Comparison of ENCODE assay signal across 22 mouse cellular contexts in the genomic region with DNA sequence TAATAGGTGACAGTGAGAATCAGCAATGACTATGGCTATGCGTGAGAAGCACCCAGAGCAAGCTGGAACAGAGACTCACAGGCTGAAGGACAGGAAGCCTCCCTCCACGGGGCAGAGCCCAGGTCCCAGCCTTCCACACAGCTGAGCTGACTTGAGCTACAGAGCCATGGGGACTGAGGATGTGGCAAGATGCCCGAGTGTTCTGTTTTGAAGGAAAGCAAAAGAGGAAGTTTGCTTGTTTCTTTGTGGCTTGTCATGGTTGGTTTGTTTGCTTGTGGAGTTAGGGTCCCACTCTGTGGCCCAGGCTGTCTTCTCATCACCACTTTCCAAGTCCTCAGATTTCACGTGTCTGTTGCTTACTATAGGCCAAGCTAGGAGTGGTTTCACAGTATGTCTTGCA. TPM values are rescaled to one million over a fixed set of nuclear protein-coding genes. Genes with fewer than 3 reads are reported as not detected.
DNase-seq lines count a peak whose midpoint lies in the region; ATAC-seq lines count a peak whose summit lies in the region.
"Had no signal": no experiment of that assay in that cellular context is flagged by ENCODE, and none has a peak within 500 bp of the region (broad histone marks: within the 10 kb centered on the region; RNA-seq: fewer than 3 reads in every experiment).

No protein-coding gene starts in this region.

- 78% methylated on average over 4 of the region's 4 CpGs for WGBS in hindbrain, embryonic 13.5 days
- WGBS in hindbrain, embryonic 11.5 days = 79% methylated on average over 4 of the region's 4 CpGs
- 84% methylated on average over 4 of the region's 4 CpGs for WGBS in forebrain, embryonic 14.5 days

- no peak overlapping the region for H3K4me2 ChIP-seq in hindbrain, embryonic 13.5 days
- no peak overlapping the region for H3K4me2 ChIP-seq in hindbrain, embryonic 11.5 days (replicated peaks; ENCODE audit: low read depth, low read length)
- H3K4me2 ChIP-seq in forebrain, embryonic 14.5 days (ENCODE audit: low read length) = no peak overlapping the region
- H3K4me2 ChIP-seq: embryonic facial prominence, embryonic 13.5 days; forebrain, embryonic 12.5 days; intestine, embryonic 15.5 days had no signal

- H3K4me3 ChIP-seq in hindbrain, embryonic 13.5 days = no peak overlapping the region
- H3K4me3 ChIP-seq in hindbrain, embryonic 11.5 days (ENCODE audit: low read depth, low read length) = no peak overlapping the region
- no peak overlapping the region for H3K4me3 ChIP-seq in forebrain, embryonic 14.5 days (ENCODE audit: low read depth, low read length)
- H3K4me3 ChIP-seq: embryonic facial prominence, embryonic 13.5 days; forebrain, embryonic 12.5 days; gastrocnemius, adult 2 months; heart, embryonic 10.5 days; intestine, embryonic 15.5 days had no signal

- no peak for DNase-seq in hindbrain, embryonic 11.5 days (ENCODE audit: low spot score)
- DNase-seq in A20 (ENCODE audit: low read depth, low spot score) = peak; percentile 67
- peak; percentile 26 for DNase-seq in MN1 (ENCODE audit: low spot score)
- no peak for DNase-seq in thymus, postnatal 14 days
- no peak for DNase-seq in forebrain, embryonic 14.5 days (ENCODE audit: low spot score)
- DNase-seq: adrenal gland, adult 8-10 months; adrenal gland, postnatal 36 days; cerebellum, adult 2 months; cerebellum, postnatal 25 days; forebrain, postnatal 0 days; gastrocnemius, adult 2 months; gastrocnemius, postnatal 25 days; heart, adult 11 months; heart, postnatal 10 days; heart, postnatal 4 days had no signal

- 0 out of 2 replicates have a peak overlapping the region, but pooled peaks have one; percentile 4 for H3K9ac ChIP-seq in hindbrain, embryonic 13.5 days
- no peak overlapping the region for H3K9ac ChIP-seq in hindbrain, embryonic 11.5 days (ENCODE audit: low read depth, low read length)
- H3K9ac ChIP-seq in forebrain, embryonic 14.5 days (ENCODE audit: low read length) = no peak overlapping the region
- H3K9ac ChIP-seq: embryonic facial prominence, embryonic 13.5 days; forebrain, embryonic 12.5 days; forebrain, postnatal 0 days; hindbrain, embryonic 14.5 days; intestine, embryonic 15.5 days had no signal

- H3K36me3 ChIP-seq in hindbrain, embryonic 13.5 days = no peaks in the 10 kb centered on the region
- H3K36me3 ChIP-seq in hindbrain, embryonic 11.5 days (ENCODE audit: control insufficient read depth, insufficient read depth, low read length) = no peaks in the 10 kb centered on the region
- no peaks in the 10 kb centered on the region for H3K36me3 ChIP-seq in forebrain, embryonic 14.5 days (ENCODE audit: control insufficient read depth, insufficient read depth, low read length)
- H3K36me3 ChIP-seq: embryonic facial prominence, embryonic 13.5 days; forebrain, embryonic 12.5 days; heart, embryonic 10.5 days; intestine, embryonic 15.5 days had no signal

- H3K4me1 ChIP-seq in hindbrain, embryonic 13.5 days (replicated peaks) = peaks cover 38% of the 10 kb centered on the region
- H3K4me1 ChIP-seq in hindbrain, embryonic 11.5 days (replicated peaks; ENCODE audit: control insufficient read depth, insufficient read depth, low read length) = peaks cover 9% of the 10 kb centered on the region
- H3K4me1 ChIP-seq in forebrain, embryonic 14.5 days (ENCODE audit: control insufficient read depth, insufficient read depth, low read length) = peaks cover 6% of the 10 kb centered on the region

- ATAC-seq in hindbrain, embryonic 13.5 days (ENCODE audit: low FRiP score) = no peak
- no peak for ATAC-seq in hindbrain, embryonic 11.5 days (ENCODE audit: low FRiP score)
- 0 out of 2 replicates have a peak, but pooled peaks have one; percentile 26 for ATAC-seq in megakaryocyte progenitor cell, adult 5-6 weeks (replicated peaks; ENCODE audit: poor library complexity)
- no peak for ATAC-seq in forebrain, embryonic 14.5 days
- ATAC-seq: forebrain, postnatal 0 days; intestine, embryonic 15.5 days had no signal

- H3K27ac ChIP-seq in hindbrain, embryonic 13.5 days = peak overlapping the region; percentile 98; the same call in 1 of the 2 replicates
- no peak overlapping the region for H3K27ac ChIP-seq in hindbrain, embryonic 11.5 days (ENCODE audit: low read depth, low read length)
- H3K27ac ChIP-seq in forebrain, embryonic 14.5 days (ENCODE audit: low read depth, low read length) = no peak overlapping the region
- H3K27ac ChIP-seq: embryonic facial prominence, embryonic 13.5 days; forebrain, embryonic 12.5 days; gastrocnemius, adult 2 months; heart, embryonic 10.5 days; intestine, embryonic 15.5 days had no signal

- H3K9me3 ChIP-seq in hindbrain, embryonic 13.5 days = no peaks in the 10 kb centered on the region
- H3K9me3 ChIP-seq in hindbrain, embryonic 11.5 days (ENCODE audit: control insufficient read depth, low read length) = no peaks in the 10 kb centered on the region
- H3K9me3 ChIP-seq in forebrain, embryonic 14.5 days (replicated peaks; ENCODE audit: control insufficient read depth, low read length) = no peaks in the 10 kb centered on the region
- H3K9me3 ChIP-seq: embryonic facial prominence, embryonic 13.5 days; forebrain, embryonic 12.5 days; heart, embryonic 10.5 days; intestine, embryonic 15.5 days had no signal

- peaks cover 42% of the 10 kb centered on the region for H3K27me3 ChIP-seq in hindbrain, embryonic 13.5 days
- peaks cover 27% of the 10 kb centered on the region for H3K27me3 ChIP-seq in hindbrain, embryonic 11.5 days (ENCODE audit: control insufficient read depth, insufficient read depth, low read length)
- peaks cover 15% of the 10 kb centered on the region for H3K27me3 ChIP-seq in forebrain, embryonic 14.5 days (replicated peaks; ENCODE audit: control insufficient read depth, insufficient read depth, low read length)

RNA-seq across cellular contexts. Expression of a gene that starts 2.2 kb away (rescaled TPM):
- polyA plus RNA-seq in hindbrain, embryonic 13.5 days (2015; fragmentation: Nextera tagmentation; extraction: Ambion mirVana) = 20.5 and 20.6 TPM in 2 replicates
- polyA plus RNA-seq in hindbrain, embryonic 11.5 days (2014; fragmentation: Nextera tagmentation; extraction: Ambion mirVana) = 6.5 and 7.3 TPM in 2 replicates
- total RNA-seq in megakaryocyte progenitor cell, adult 5-6 weeks (2015) = not detected in 2 replicates
- 0.07 TPM in 1 of 2 replicates, not detected in the other for total RNA-seq in megakaryocyte progenitor cell, adult 5-6 weeks (2017)
- 16.5 and 22.0 TPM in 2 replicates for polyA plus RNA-seq in forebrain, embryonic 14.5 days (2014; fragmentation: Nextera tagmentation; extraction: Ambion mirVana)

RNA-seq across cellular contexts. Expression of a gene that starts 39.0 kb away (rescaled TPM):
- polyA plus RNA-seq in hindbrain, embryonic 13.5 days (2015; fragmentation: Nextera tagmentation; extraction: Ambion mirVana) = 3.1 and 3.2 TPM in 2 replicates
- 3.9 and 4.3 TPM in 2 replicates for polyA plus RNA-seq in hindbrain, embryonic 11.5 days (2014; fragmentation: Nextera tagmentation; extraction: Ambion mirVana)
- total RNA-seq in megakaryocyte progenitor cell, adult 5-6 weeks (2015) = not detected in 2 replicates
- total RNA-seq in megakaryocyte progenitor cell, adult 5-6 weeks (2017) = not detected in 2 replicates
- polyA plus RNA-seq in forebrain, embryonic 14.5 days (2014; fragmentation: Nextera tagmentation; extraction: Ambion mirVana) = 0.27 and 0.38 TPM in 2 replicates

Comparison
In these comparisons a context has a peak if more than half of its experiments do, and no peak if none do; other contexts are left out.
1. DNase-seq: peak in A20 (single experiment) and MN1 (single experiment); none in hindbrain, embryonic 11.5 days (single experiment), thymus, postnatal 14 days (single experiment) and forebrain, embryonic 14.5 days (single experiment).